Mouse (Mus musculus) cerebellum, adult 2 months (tissue): ENCODE data around the gene Dhrs3. TPM values are rescaled to one million over a fixed set of nuclear protein-coding genes. Genes with fewer than 3 reads are reported as not detected.

Source experiments
- DNase-seq, 2 experiments: peaks; one replicate each; pipeline ENCODE4 v3.0.0; 2021
- H3K27ac ChIP-seq: fragments of 200-500 bp; 2 replicates; pipeline ENCODE4 v1.5.1; 2012; ENCODE audit warnings: low read length, control low read depth, inconsistent platforms; ENCODE audit not compliant: insufficient read depth
- H3K27me3 ChIP-seq: fragments of 200-500 bp; 2 replicates; pipeline ENCODE4 v1.6.1; 2012; ENCODE audit warnings: inconsistent platforms, mild to moderate bottlenecking, low read length, moderate library complexity; ENCODE audit not compliant: control insufficient read depth, insufficient read depth
- H3K4me1 ChIP-seq: fragments of 200-500 bp; 2 replicates; pipeline ENCODE4 v1.6.1; 2011; ENCODE audit warnings: low read length; ENCODE audit not compliant: control insufficient read depth, insufficient read depth
- H3K4me3 ChIP-seq: fragments of 200-500 bp; replicated peaks from 2 replicates; pipeline ENCODE3; 2011; ENCODE audit warnings: mild to moderate bottlenecking, low read depth, low read length, control low read depth; ENCODE audit not compliant: insufficient read depth
- CTCF ChIP-seq: fragments of 200-500 bp; IDR thresholded peaks from 2 replicates; pipeline ENCODE4 v1.5.1; 2011; ENCODE audit warnings: low read depth, mild to moderate bottlenecking, control low read depth, low read length, moderate library complexity, borderline replicate concordance; ENCODE audit not compliant: insufficient read depth
- POLR2A ChIP-seq: fragments of 200-500 bp; IDR thresholded peaks from 2 replicates; pipeline ENCODE4 v1.6.1; 2011; ENCODE audit warnings: low read length, control low read depth, borderline replicate concordance; ENCODE audit not compliant: insufficient read depth
- WGBS: fragments of 180-500 bp; shearing (Covaris S2); methylation state at CpG from one replicate; pipeline ENCODE4 v1.1.7; 2018; 5-methylcytosine and 5-hydroxymethylcytosine counted together
- polyA plus RNA-seq: library from polyadenylated mRNA; depleted of rRNA; stranded (reverse); fragments of >200 nt; gene quantifications from 2 replicates; pipeline ENCODE4 v1.2.3, GENCODE M21; 2012

Gene Dhrs3
- polyA plus RNA-seq, 1 experiment, result 21.8 TPM

GRCm38 (mm10) chr4:144934501-144934900 lies 41.9 kb downstream of the Dhrs3 start:
- Histone ChIP-seq H3K27me3 (no peaks in the 10 kb centered on the region), H3K4me3 (no peak overlapping the region), H3K27ac (no peak overlapping the region), H3K4me1 (peaks cover 8% of the 10 kb centered on the region)
- TF ChIP-seq CTCF (no peak), POLR2A (no peak)
- DNase-seq, result no peak
- WGBS, result 36% methylated on average over 1 of the region's 1 CpGs

- Histone ChIP-seq H3K4me1 (peaks cover 3% of the 10 kb centered on the region; the same call in 1 of the 2 replicates), H3K27me3 (no peaks in the 10 kb centered on the region), H3K4me3 (no peak overlapping the region), H3K27ac (no peak overlapping the region)
- DNase-seq, result peak; percentile 26 to 36
- WGBS, result 37% methylated on average over 3 of the region's 3 CpGs
- TF ChIP-seq CTCF, result no peak
- no peak for TF ChIP-seq POLR2A
These were observed 44.0 kb downstream of the Dhrs3 start for GRCm38 (mm10) chr4:144936563-144937154.

GRCm38 (mm10) chr4:144939847-144940411 lies 47.3 kb downstream of the Dhrs3 start:
- H3K27me3 ChIP-seq, result no peaks in the 10 kb centered on the region
- H3K27ac ChIP-seq, result no peak overlapping the region
- no peaks in the 10 kb centered on the region; the same call in 1 of the 2 replicates for H3K4me1 ChIP-seq
- H3K4me3 ChIP-seq, result no peak overlapping the region
- 84% methylated on average over 4 of the region's 4 CpGs for WGBS
- TF ChIP-seq POLR2A (no peak), CTCF (no peak)
- no peak for DNase-seq

GRCm38 (mm10) chr4:144940796-144941462 lies 48.3 kb downstream of the Dhrs3 start:
- DNase-seq, result no peak
- no peak for TF ChIP-seq CTCF
- TF ChIP-seq POLR2A, result no peak
- no peak overlapping the region for H3K4me3 ChIP-seq
- 86% methylated on average over 13 of the region's 13 CpGs for WGBS
- H3K27me3 ChIP-seq, result no peaks in the 10 kb centered on the region
- no peaks in the 10 kb centered on the region; the same call in 1 of the 2 replicates for H3K4me1 ChIP-seq
- H3K27ac ChIP-seq, result no peak overlapping the region

- WGBS, result 95% methylated on average over 3 of the region's 3 CpGs
- Histone ChIP-seq H3K4me3 (no peak overlapping the region), H3K4me1 (no peaks in the 10 kb centered on the region)
These were observed 49.8 kb downstream of the Dhrs3 start for GRCm38 (mm10) chr4:144942433-144942832.

GRCm38 (mm10) chr4:144943273-144943672 lies 50.6 kb downstream of the Dhrs3 start:
- WGBS, result 78% methylated on average over 5 of the region's 5 CpGs
- no peak for DNase-seq
- no peak overlapping the region for H3K4me3 ChIP-seq
- H3K4me1 ChIP-seq, result no peaks in the 10 kb centered on the region
- TF ChIP-seq CTCF (no peak), POLR2A (no peak)
- no peaks in the 10 kb centered on the region for H3K27me3 ChIP-seq
- no peak overlapping the region for H3K27ac ChIP-seq

More at GRCm38 (mm10) chr4:144942433-144942832, 49.8 kb downstream of the Dhrs3 start:
- no peak for TF ChIP-seq POLR2A
- TF ChIP-seq CTCF, result no peak
- no peak for DNase-seq
- no peak overlapping the region for H3K27ac ChIP-seq
- no peaks in the 10 kb centered on the region for H3K27me3 ChIP-seq

- Histone ChIP-seq H3K4me3 (no peak overlapping the region), H3K27me3 (no peaks in the 10 kb centered on the region), H3K4me1 (peaks cover 5% of the 10 kb centered on the region), H3K27ac (no peak overlapping the region)
- 76% methylated on average over 6 of the region's 6 CpGs for WGBS
- DNase-seq, result no peak
- TF ChIP-seq CTCF, result no peak
- no peak for TF ChIP-seq POLR2A
These were observed 55.2 kb downstream of the Dhrs3 start for GRCm38 (mm10) chr4:144947738-144948390.
